Mouse (Mus musculus) left cerebral cortex, adult 2 months (tissue): ENCODE measurements at regions not wholly inside any gene's neighbourhood (a gene's known extent, or its start where the extent isn't known, plus 50 kb on each side); places are given as distances from the start of the nearest gene placed in this dataset.
"Not testable (repeated sequence)": the region's sequence is repeated elsewhere in the genome, so short reads cannot be mapped to it uniquely, and the experiment has no call there.

ENCODE experiments used
- DNase-seq, 2 experiments: peaks; one replicate each; pipeline ENCODE4 v3.0.0; 2021 to 2022; ENCODE audit warnings: low spot score in 2 of 2, mixed read lengths in 1 of 2; ENCODE audit errors: extremely low spot score in 1 of 2
- H3K27ac ChIP-seq: fragments of 200-600 bp; 2 replicates; pipeline ENCODE4 v1.8.1; 2022
- H3K4me3 ChIP-seq: fragments of 200-600 bp; 2 replicates; pipeline ENCODE4 v1.8.1; 2022
- CTCF ChIP-seq: fragments of 200-600 bp; IDR thresholded peaks from 2 replicates; pipeline ENCODE4 v1.8.1; 2022; ENCODE audit warnings: antibody characterized with exemption, mild to moderate bottlenecking, moderate library complexity
- intact Hi-C: fragments of 180-260 bp; cut with DNase I; formaldehyde crosslinking; loops from one replicate; pipeline ENCODE4 v1.15.1; 2025

DNA sequence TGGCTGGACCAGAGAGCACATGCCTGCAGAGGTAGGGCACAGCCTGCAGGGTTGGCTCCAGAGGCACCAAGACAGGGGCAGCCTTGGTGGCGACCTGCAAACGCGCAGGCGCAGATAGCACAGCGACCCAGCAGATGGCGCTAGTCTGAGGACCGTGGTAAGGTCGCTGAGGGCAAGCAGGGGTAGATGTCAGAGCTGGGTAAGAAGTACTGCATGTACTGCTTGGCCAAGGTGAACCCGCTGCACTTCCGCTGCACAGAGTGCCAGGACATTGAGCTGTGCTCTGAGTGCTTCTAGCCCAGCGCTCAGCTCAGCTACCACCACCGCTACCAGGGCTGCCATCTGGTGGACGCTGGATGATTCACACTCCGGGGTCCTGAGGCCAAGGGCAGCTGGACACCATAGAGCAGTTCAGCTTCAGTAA, 68.3 kb downstream of the Hsp90b1 start:
- not testable (repeated sequence) for H3K27ac ChIP-seq

DNA sequence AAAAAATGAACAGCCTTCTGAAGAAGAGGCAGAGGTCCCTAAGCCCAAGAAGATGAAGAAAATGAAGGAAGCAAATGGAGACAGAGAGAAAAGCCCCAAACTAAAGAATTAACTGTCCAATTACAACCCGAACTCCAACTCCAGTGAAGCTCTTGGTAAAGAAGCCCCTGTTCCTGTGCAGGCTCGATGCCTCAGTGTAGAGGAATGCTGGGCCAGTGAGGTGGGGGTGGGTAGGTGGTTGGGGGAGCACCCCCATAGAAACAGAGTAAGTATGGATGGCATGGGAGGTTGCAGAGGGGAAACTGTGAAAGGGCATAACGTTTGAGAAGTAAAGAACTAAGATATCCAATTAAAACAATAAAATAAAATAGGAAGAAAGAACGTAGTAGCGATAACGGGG, 68.8 kb downstream of the Hsp90b1 start:
- H3K4me3 ChIP-seq, result peak overlapping the region; percentile 51
- not testable (repeated sequence) for H3K27ac ChIP-seq, DNase-seq
- intact Hi-C loops, result loop anchor here (5.0 kb wide), 1 partner anchor 96 kb away; no protein-coding TSS in a partner anchor

More for the DNA sequence above, 68.3 kb downstream of the Hsp90b1 start:
- peak; percentile 69 to 71 for DNase-seq
- peak overlapping the region; percentile 51 for H3K4me3 ChIP-seq
- peak; percentile 80 for TF ChIP-seq CTCF
- intact Hi-C loops, result loop anchor here (5.0 kb wide), 1 partner anchor 95 kb away; no protein-coding TSS in a partner anchor

DNA sequence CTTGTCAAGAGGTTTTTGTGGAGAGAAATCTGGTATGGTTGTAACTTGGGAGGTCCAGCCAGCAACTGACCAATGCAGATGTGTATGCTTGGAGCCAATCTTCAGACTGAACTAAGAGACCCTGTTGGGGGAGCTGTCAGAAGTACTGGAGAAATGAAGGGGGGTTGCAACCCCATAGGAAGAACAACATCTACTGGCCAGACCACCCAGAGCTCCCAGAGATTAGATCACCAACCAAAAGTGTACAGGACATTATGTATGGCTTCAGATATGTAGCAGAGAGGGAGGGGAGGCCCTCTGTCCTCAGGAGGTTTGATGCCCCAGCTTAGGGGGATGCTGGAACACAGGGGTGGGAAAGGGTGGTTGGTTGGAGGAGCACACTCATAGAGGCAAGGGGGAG, 78.6 kb downstream of the Hsp90b1 start:
- intact Hi-C loops, DNase-seq, H3K27ac ChIP-seq, H3K4me3 ChIP-seq: not testable (repeated sequence)

DNA sequence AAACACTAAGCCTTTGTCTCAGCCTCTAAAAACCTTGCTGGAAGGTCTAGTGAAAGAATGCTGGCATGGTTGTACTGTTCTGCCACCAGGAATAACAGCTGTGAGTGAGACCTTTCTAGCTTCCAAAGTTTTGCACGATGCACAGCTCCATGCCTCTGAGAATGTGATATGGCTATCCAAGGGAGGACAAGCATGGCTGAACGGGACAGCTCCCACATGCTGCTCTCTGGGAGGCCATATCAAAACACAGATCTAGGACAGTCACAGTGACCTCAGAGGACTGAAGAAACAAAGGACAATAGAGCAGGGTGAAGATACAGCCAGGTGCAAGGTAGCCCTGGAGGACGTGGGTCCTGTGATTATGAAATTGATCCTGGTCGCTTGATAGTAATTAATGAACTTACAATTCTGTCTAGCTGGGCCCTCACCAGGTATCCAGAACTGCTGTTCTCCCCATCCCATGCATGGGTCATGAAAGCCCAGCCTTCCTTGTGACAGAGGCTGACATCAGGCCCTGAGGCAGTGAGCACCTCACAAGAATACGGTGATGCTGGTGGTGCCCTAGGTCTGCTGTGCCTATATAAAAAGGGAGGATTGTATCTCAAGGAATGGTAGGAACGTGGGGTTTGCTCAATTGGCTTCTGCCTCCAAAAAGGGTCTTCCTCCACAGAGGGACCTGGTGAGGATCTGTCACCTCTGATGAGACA, 87.2 kb downstream of the Hsp90b1 start:
- DNase-seq, H3K4me3 ChIP-seq, H3K27ac ChIP-seq, intact Hi-C loops: not testable (repeated sequence)

DNA sequence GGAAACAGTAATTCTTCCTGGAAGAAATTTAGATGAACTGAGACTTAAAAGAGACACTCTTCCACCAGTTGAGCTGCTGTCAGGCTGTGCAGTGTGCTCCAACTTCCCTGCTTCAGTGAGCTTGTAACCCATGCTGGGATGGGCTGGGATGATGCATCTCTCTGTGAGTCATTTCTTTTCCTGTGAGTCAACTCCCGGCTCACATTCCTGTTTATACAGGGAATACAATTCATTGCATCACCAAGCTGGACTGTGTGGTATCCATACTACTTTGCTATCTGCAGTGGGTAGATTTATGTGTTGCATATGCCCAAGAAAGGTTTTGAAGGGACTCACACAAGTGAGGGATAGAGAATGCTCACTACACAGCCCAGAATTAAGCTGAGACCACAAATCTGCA, 93.0 kb downstream of the Hsp90b1 start:
- intact Hi-C loops, H3K4me3 ChIP-seq, H3K27ac ChIP-seq, DNase-seq: not testable (repeated sequence)

DNA sequence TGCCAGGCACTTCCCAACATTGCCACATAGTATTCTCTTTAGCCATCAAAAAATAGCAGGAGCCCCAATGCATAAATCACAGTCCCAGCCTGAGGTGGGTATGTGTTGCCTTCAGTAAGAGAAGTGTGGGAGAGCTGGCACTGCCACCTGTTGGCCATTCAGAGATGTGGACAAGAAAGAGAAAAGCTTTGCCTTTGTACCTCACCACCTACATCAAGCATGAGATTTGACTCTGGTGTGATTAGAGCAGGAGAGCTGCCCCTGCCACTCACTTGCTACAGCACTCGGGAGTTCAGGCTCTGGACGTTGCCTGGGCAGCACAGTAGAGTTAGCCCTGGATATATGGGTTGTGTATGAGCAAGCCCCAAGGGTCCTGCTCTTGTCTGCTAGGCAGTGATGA, 95.3 kb downstream of the Hsp90b1 start:
- TF ChIP-seq CTCF, result peak; percentile 35
- intact Hi-C loops, H3K4me3 ChIP-seq, H3K27ac ChIP-seq, DNase-seq: not testable (repeated sequence)

DNA sequence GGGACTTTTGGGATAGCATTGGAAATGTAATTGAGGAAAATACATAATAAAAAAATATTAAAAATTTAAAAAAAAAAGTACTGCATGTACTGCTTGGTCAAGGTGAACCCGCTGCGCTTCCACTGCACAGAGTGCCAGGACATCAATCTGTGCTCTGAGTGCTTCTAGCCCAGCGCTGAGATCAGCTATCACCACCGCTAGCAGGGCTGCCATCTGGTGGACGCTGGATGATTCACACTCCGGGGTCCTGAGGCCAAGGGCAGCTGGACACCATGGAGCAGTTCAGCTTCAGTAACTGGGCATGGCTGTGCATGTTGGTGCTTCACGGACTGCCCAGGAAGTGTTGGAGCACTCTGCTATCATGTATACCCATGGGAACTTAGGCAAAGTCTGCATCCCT, 102.1 kb upstream of the Syn3 start:
- DNase-seq, H3K27ac ChIP-seq, intact Hi-C loops, H3K4me3 ChIP-seq: not testable (repeated sequence)

DNA sequence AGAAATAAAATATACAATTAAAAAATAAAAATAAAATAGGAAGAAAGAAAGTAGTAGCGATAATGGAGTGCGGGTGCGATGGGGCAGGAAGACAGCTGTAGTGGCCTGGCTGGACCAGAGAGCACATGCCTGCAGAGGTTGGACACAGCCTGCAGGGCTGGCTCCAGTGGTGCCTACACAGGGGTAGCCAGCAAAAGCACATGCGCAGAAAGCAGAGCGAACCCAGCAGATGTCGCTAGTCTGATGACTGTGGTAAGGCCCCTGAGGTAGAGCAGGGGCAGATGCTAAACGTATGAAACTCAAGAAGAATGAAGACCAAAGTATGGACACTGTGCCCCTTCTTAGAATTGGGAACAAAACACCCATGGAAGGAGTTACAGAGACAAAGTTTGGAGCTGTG, 101.3 kb upstream of the Syn3 start:
- H3K4me3 ChIP-seq, intact Hi-C loops, H3K27ac ChIP-seq, DNase-seq: not testable (repeated sequence)

DNA sequence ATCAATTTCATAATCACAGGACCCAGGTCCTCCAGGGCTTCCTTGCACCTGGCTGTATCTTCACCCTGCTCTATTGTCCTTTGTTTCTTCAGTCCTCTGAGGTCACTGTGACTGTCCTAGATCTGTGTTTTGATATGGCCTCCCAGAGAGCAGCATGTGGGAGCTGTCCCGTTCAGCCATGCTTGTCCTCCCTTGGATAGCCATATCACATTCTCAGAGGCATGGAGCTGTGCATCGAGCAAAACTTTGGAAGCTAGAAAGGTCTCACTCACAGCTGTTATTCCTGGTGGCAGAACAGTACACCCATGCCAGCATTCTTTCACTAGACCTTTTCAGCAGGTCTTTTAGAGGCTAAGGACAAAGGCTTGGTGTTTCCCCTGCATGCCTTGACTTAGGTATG, 91.5 kb upstream of the Syn3 start:
- H3K27ac ChIP-seq, H3K4me3 ChIP-seq, DNase-seq, intact Hi-C loops: not testable (repeated sequence)

DNA sequence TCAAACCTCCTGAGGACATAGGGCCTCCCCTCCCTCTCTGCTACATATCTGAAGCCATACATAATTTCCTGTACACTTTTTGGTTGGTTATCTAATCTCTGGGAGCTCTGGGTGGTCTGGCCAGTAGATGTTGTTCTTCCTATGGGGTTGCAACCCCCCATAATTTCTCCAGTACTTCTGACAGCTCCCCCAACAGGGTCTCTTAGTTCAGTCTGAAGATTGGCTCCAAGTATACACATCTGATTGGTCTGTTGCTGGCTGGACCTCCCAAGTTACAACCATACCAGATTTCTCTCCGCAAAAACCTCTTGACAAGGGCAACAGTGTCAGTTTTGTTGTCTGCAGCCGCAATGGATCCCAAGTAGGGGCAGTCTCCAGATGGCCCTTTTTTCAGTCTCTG, 68.2 kb upstream of the Syn3 start:
- intact Hi-C loops, DNase-seq, H3K27ac ChIP-seq, H3K4me3 ChIP-seq: not testable (repeated sequence)

DNA sequence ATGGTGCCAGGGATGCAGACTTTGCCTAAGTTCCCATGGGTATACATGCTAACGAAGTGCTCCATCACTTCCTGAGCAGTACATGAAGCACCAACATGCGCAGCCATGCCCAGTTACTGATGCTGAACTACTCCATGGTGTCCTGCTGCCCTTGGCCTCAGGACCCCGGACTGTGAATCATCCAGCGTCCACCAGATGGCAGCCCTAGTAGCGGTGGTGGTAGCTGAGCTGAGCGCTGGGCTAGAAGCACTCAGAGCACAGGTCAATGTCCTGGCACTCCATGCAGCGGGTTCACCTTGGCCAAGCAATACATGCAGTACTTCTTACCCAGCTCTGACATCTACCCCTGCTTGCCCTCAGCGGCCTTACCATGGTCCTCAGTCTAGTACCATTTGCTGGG, 57.1 kb upstream of the Syn3 start:
- no peak for DNase-seq
- Histone ChIP-seq H3K4me3 (no peak overlapping the region), H3K27ac (no peak overlapping the region)
- intact Hi-C loops, result no loop called here
- TF ChIP-seq CTCF, result peak; percentile 1; the same call in 1 of the 2 replicates
